Mouse (Mus musculus): ENCODE results near the gene Gm30083.
A peak's percentile ranks its signal among the peaks of the same experiment; 100 is the strongest.

Gm30083 gene

GRCm38 (mm10) chr14:33958841-33959240, 56.1 kb downstream of the Gm30083 start:
- DNase-seq, result no peak

GRCm38 (mm10) chr14:33958186-33958585, 56.8 kb downstream of the Gm30083 start:
- no peak for DNase-seq

GRCm38 (mm10) chr14:33956055-33956454, 58.9 kb downstream of the Gm30083 start:
- DNase-seq, result no peak

GRCm38 (mm10) chr14:33953761-33954160, 61.2 kb downstream of the Gm30083 start, which contains the start of gene Rbp3:
Gene Rbp3 (plus strand): TSS chr14:33954003.
- no peak for DNase-seq

GRCm38 (mm10) chr14:33952233-33952981, 62.6 kb downstream of the Gm30083 start:
- DNase-seq, result no peak

GRCm38 (mm10) chr14:33946125-33946524, 68.9 kb downstream of the Gm30083 start:
- DNase-seq, result no peak

- DNase-seq, result no peak
These were observed 72.8 kb downstream of the Gm30083 start for GRCm38 (mm10) chr14:33942222-33942621.

GRCm38 (mm10) chr14:33940739-33941138, 74.2 kb downstream of the Gm30083 start, which contains the start of gene Gdf2:
Gene Gdf2 (plus strand): TSS chr14:33941039.
- no peak for DNase-seq

- DNase-seq, result peak; percentile 85
These were observed 75.9 kb downstream of the Gm30083 start for GRCm38 (mm10) chr14:33939117-33939516.

Measured in kidney, postnatal 4 days (tissue).